Mouse (Mus musculus) embryonic facial prominence, embryonic 12.5 days (tissue): Measurements from ENCODE around the gene Myo9b. TPM values are rescaled to one million over a fixed set of nuclear protein-coding genes. Genes with fewer than 3 reads are reported as not detected.
A peak's percentile ranks its signal among the peaks of the same experiment; 100 is the strongest.

ENCODE experiments used
- ATAC-seq: fragments of 200-750 bp; cut with Nextera tagmentation; 2 replicates; pipeline ENCODE4 v1.8.0; 2017; ENCODE audit not compliant: insufficient number of reproducible peaks, insufficient read depth, low FRiP score, low TSS enrichment
- H3K27ac ChIP-seq: fragments of 300-500 bp; sonication (generic); 2 replicates; pipeline ENCODE4 v1.5.1; 2016; ENCODE audit warnings: mild to moderate bottlenecking
- H3K27me3 ChIP-seq: fragments of 300-500 bp; sonication (generic); 2 replicates; pipeline ENCODE4 v1.6.1; 2016; ENCODE audit warnings: mild to moderate bottlenecking, moderate library complexity
- H3K36me3 ChIP-seq: fragments of 300-500 bp; sonication (generic); 2 replicates; pipeline ENCODE4 v1.6.1; 2016; ENCODE audit warnings: mild to moderate bottlenecking
- H3K4me1 ChIP-seq: fragments of 300-500 bp; sonication (generic); 2 replicates; pipeline ENCODE4 v1.6.1; 2016
- H3K4me2 ChIP-seq: fragments of 300-500 bp; sonication (generic); replicated peaks from 2 replicates; pipeline ENCODE4 v1.6.1; 2016; ENCODE audit warnings: mild to moderate bottlenecking, moderate library complexity
- H3K4me3 ChIP-seq: fragments of 300-500 bp; sonication (generic); 2 replicates; pipeline ENCODE4 v1.5.1; 2016; ENCODE audit warnings: mild to moderate bottlenecking
- H3K9ac ChIP-seq: fragments of 300-500 bp; sonication (generic); 2 replicates; pipeline ENCODE4 v1.6.1; 2016; ENCODE audit warnings: mild to moderate bottlenecking, moderate library complexity
- H3K9me3 ChIP-seq: fragments of 300-500 bp; sonication (generic); 2 replicates; pipeline ENCODE4 v1.6.1; 2016; ENCODE audit warnings: mild to moderate bottlenecking, moderate library complexity
- WGBS: fragments of 180-500 bp; shearing (Covaris S2); methylation state at CpG from one replicate; pipeline ENCODE4 v1.1.7; 2016; 5-methylcytosine and 5-hydroxymethylcytosine counted together
- polyA plus RNA-seq: library from polyadenylated mRNA; unstranded; fragments of >200 nt; fragmentation: Nextera tagmentation; extraction: Ambion mirVana; gene quantifications from 2 replicates; pipeline ENCODE4 v1.2.1, GENCODE M21; 2016

Gene Myo9b
- polyA plus RNA-seq, 1 experiment from 2014 or later, result 34.0 TPM

GRCm38 (mm10) chr8:71394481-71394880 lies 122.0 kb downstream of the Myo9b start:
- H3K4me3 ChIP-seq, result no peak overlapping the region
- no peaks in the 10 kb centered on the region for H3K27me3 ChIP-seq
- H3K9ac ChIP-seq, result no peak overlapping the region
- WGBS, result 80% methylated on average over 7 of the region's 7 CpGs
- no peaks in the 10 kb centered on the region for H3K9me3 ChIP-seq
- peaks cover 6% of the 10 kb centered on the region for H3K4me1 ChIP-seq
- H3K36me3 ChIP-seq, result peaks cover 10% of the 10 kb centered on the region
- H3K4me2 ChIP-seq, result no peak overlapping the region
- no peak overlapping the region for H3K27ac ChIP-seq
- no peak for ATAC-seq

- Histone ChIP-seq H3K9ac (no peak overlapping the region), H3K36me3 (peaks cover 14% of the 10 kb centered on the region), H3K4me2 (no peak overlapping the region), H3K27me3 (no peaks in the 10 kb centered on the region), H3K9me3 (no peaks in the 10 kb centered on the region), H3K27ac (no peak overlapping the region), H3K4me1 (peaks cover 6% of the 10 kb centered on the region), H3K4me3 (no peak overlapping the region)
- WGBS, result 86% methylated on average over 10 of the region's 10 CpGs
- no peak for ATAC-seq
Observed at GRCm38 (mm10) chr8:71395071-71395470, 122.6 kb downstream of the Myo9b start.

DNA sequence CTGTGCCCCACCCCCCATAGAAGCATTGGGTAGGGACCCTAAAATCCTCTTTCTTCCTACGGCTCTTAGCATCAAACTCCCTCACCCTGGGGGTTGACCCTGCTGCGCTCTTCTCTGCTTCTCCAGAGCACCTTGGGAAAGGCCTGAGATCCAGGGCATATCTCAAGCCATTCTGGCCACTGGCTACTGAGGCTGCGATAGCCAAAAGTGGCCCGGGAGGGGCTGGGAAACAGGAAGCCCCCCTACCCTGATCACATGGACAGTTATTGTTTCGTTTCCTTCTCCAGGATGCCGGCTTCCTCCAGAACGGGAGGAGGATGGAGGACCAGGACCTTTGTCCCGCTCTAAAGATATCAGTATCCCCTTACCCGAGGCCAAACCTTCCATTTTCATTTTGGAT lies 123.1 kb downstream of the Myo9b start, which contains the start of gene Ushbp1:
Ushbp1 (minus strand) TSS at position 174 of the 400 bp plus-strand sequence.
- Histone ChIP-seq H3K36me3 (peaks cover 18% of the 10 kb centered on the region), H3K27ac (peak within 1 kb of the TSS; percentile 52; the same call in 1 of the 2 replicates), H3K4me3 (peak within 1 kb of the TSS; percentile 83), H3K27me3 (no peaks in the 10 kb centered on the region), H3K4me1 (peaks cover 6% of the 10 kb centered on the region), H3K9me3 (no peaks in the 10 kb centered on the region), H3K4me2 (peak within 1 kb of the TSS; percentile 80), H3K9ac (no peak within 1 kb of the TSS)
- ATAC-seq, result no peak
- 88% methylated on average over 9 of the region's 9 CpGs for WGBS

GRCm38 (mm10) chr8:71396639-71397305 lies 124.3 kb downstream of the Myo9b start, which contains the start of gene Babam1:
TSS of gene Babam1 (plus strand) at chr8:71396861.
- WGBS, result under 1% methylated on average over 34 of the region's 34 CpGs

GRCm38 (mm10) chr8:71397701-71398100 lies 125.2 kb downstream of the Myo9b start:
- Histone ChIP-seq H3K36me3 (peaks cover 20% of the 10 kb centered on the region), H3K4me1 (peaks cover 6% of the 10 kb centered on the region), H3K9me3 (no peaks in the 10 kb centered on the region), H3K27me3 (no peaks in the 10 kb centered on the region), H3K9ac (peak overlapping the region; percentile 67; the same call in 1 of the 2 replicates), H3K4me2 (peak overlapping the region; percentile 80), H3K4me3 (peak overlapping the region; percentile 83), H3K27ac (no peak overlapping the region)
- WGBS, result 84% methylated on average over 12 of the region's 12 CpGs
- ATAC-seq, result no peak

More at GRCm38 (mm10) chr8:71396639-71397305, 124.3 kb downstream of the Myo9b start, which contains the start of gene Babam1:
- Histone ChIP-seq H3K9me3 (no peaks in the 10 kb centered on the region), H3K9ac (peak within 1 kb of the TSS; percentile 67), H3K27ac (peak within 1 kb of the TSS; percentile 52; the same call in 1 of the 2 replicates), H3K4me2 (peak within 1 kb of the TSS; percentile 80), H3K36me3 (peaks cover 20% of the 10 kb centered on the region), H3K27me3 (no peaks in the 10 kb centered on the region), H3K4me3 (peak within 1 kb of the TSS; percentile 83), H3K4me1 (peaks cover 6% of the 10 kb centered on the region)
- peak; percentile 91 for ATAC-seq

GRCm38 (mm10) chr8:71400826-71401225 lies 128.3 kb downstream of the Myo9b start:
- no peak for ATAC-seq
- Histone ChIP-seq H3K36me3 (peaks cover 20% of the 10 kb centered on the region), H3K4me1 (peaks cover 6% of the 10 kb centered on the region), H3K4me2 (no peak overlapping the region), H3K27me3 (no peaks in the 10 kb centered on the region), H3K9me3 (no peaks in the 10 kb centered on the region), H3K27ac (no peak overlapping the region), H3K9ac (no peak overlapping the region), H3K4me3 (no peak overlapping the region)
- WGBS, result 90% methylated on average over 2 of the region's 2 CpGs

GRCm38 (mm10) chr8:71401454-71401853 lies 128.9 kb downstream of the Myo9b start:
- H3K36me3 ChIP-seq, result peaks cover 20% of the 10 kb centered on the region
- H3K27me3 ChIP-seq, result no peaks in the 10 kb centered on the region
- ATAC-seq, result no peak
- H3K27ac ChIP-seq, result no peak overlapping the region
- H3K9me3 ChIP-seq, result no peaks in the 10 kb centered on the region
- no peak overlapping the region for H3K9ac ChIP-seq
- no peak overlapping the region for H3K4me2 ChIP-seq
- H3K4me1 ChIP-seq, result peaks cover 10% of the 10 kb centered on the region
- H3K4me3 ChIP-seq, result no peak overlapping the region

GRCm38 (mm10) chr8:71402446-71402964 lies 130.0 kb downstream of the Myo9b start:
- 82% methylated on average over 9 of the region's 9 CpGs for WGBS
- H3K4me1 ChIP-seq, result peaks cover 18% of the 10 kb centered on the region
- H3K4me3 ChIP-seq, result no peak overlapping the region
- no peak for ATAC-seq
- no peaks in the 10 kb centered on the region for H3K27me3 ChIP-seq
- no peaks in the 10 kb centered on the region for H3K9me3 ChIP-seq
- H3K4me2 ChIP-seq, result no peak overlapping the region
- H3K36me3 ChIP-seq, result peaks cover 25% of the 10 kb centered on the region
- H3K9ac ChIP-seq, result no peak overlapping the region
- H3K27ac ChIP-seq, result no peak overlapping the region

DNA sequence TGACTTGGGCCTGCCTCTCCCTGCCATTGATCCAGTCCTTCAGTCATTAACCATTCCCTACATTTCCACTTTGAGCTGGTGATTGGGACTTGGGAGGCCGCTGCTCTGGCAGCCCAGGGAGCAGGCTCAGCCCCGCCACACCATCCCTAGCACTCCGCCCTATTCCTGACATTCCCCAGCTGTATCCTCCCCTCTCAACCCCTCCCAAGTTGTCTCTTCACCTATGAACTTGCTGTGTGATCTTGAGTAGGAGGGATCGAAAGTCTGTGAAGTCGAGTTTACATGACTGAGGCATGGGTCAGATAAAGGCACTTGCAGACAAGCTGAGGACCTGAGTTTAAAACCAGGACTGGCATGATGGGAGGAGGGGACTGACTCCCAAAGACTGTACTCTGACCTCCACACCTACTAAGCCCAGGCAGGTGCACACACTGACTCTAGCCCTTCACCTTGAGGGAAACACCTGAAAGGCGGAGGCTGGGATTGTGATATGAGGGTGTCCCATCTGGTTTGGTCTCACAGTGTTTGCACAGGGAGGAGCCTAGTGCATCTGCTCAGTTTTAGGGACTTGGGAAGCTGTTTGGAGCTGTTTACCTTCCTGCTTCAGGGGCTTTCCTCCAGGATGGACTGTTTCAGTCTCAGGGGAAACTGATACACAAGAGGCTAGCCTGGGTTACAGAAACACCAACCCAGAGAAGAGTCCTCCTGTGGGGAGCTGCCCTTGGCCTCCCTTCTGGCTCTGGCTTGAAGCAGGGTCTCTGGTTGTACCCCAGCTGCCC lies 130.8 kb downstream of the Myo9b start:
- H3K27ac ChIP-seq, result no peak overlapping the region
- H3K4me3 ChIP-seq, result no peak overlapping the region
- no peaks in the 10 kb centered on the region for H3K27me3 ChIP-seq
- H3K9me3 ChIP-seq, result no peaks in the 10 kb centered on the region
- H3K4me1 ChIP-seq, result peaks cover 15% of the 10 kb centered on the region
- H3K36me3 ChIP-seq, result peaks cover 30% of the 10 kb centered on the region
- no peak overlapping the region for H3K9ac ChIP-seq
- 85% methylated on average over 6 of the region's 6 CpGs for WGBS
- no peak overlapping the region for H3K4me2 ChIP-seq
- ATAC-seq, result no peak

- 90% methylated on average over 8 of the region's 8 CpGs for WGBS
- H3K4me3 ChIP-seq, result no peak overlapping the region
- no peak for ATAC-seq
- peaks cover 31% of the 10 kb centered on the region for H3K36me3 ChIP-seq
- H3K9me3 ChIP-seq, result no peaks in the 10 kb centered on the region
- H3K4me1 ChIP-seq, result peaks cover 15% of the 10 kb centered on the region
- no peaks in the 10 kb centered on the region for H3K27me3 ChIP-seq
- 0 out of 2 replicates have a peak overlapping the region, but pooled peaks have one; percentile 36 for H3K27ac ChIP-seq
- no peak overlapping the region for H3K9ac ChIP-seq
- no peak overlapping the region for H3K4me2 ChIP-seq
Observed at GRCm38 (mm10) chr8:71404011-71404410, 131.5 kb downstream of the Myo9b start.

GRCm38 (mm10) chr8:71404951-71405351 lies 132.4 kb downstream of the Myo9b start:
- H3K4me3 ChIP-seq, result no peak overlapping the region
- H3K27ac ChIP-seq, result no peak overlapping the region
- no peak for ATAC-seq
- no peak overlapping the region for H3K9ac ChIP-seq
- no peaks in the 10 kb centered on the region for H3K27me3 ChIP-seq
- peaks cover 15% of the 10 kb centered on the region for H3K4me1 ChIP-seq
- 87% methylated on average over 9 of the region's 9 CpGs for WGBS
- H3K4me2 ChIP-seq, result no peak overlapping the region; the same call in 1 of the 2 replicates
- H3K36me3 ChIP-seq, result peaks cover 33% of the 10 kb centered on the region
- no peaks in the 10 kb centered on the region for H3K9me3 ChIP-seq
